Mouse (Mus musculus) stomach, embryonic 14.5 days (tissue): ENCODE measurements at regions not wholly inside any gene's neighbourhood (a gene's known extent, or its start where the extent isn't known, plus 50 kb on each side); places are given as distances from the start of the nearest gene placed in this dataset.
A peak's percentile ranks its signal among the peaks of the same experiment; 100 is the strongest.

Experiments
- ATAC-seq: fragments of 200-750 bp; cut with Nextera tagmentation; 2 replicates; pipeline ENCODE4 v1.8.0; 2017; ENCODE audit warnings: low read depth, moderate TSS enrichment; ENCODE audit not compliant: insufficient number of reproducible peaks, insufficient read depth, low FRiP score
- H3K27ac ChIP-seq: fragments of 300-500 bp; sonication (generic); 2 replicates; pipeline ENCODE4 v1.5.1; 2014; ENCODE audit warnings: mild to moderate bottlenecking, low read length, moderate library complexity, mixed read lengths
- H3K27me3 ChIP-seq: fragments of 300-500 bp; sonication (generic); 2 replicates; pipeline ENCODE4 v1.6.1; 2014; ENCODE audit warnings: low read length, control low read depth, mixed read lengths; ENCODE audit not compliant: control insufficient read depth, insufficient read depth
- H3K36me3 ChIP-seq: fragments of 300-500 bp; sonication (generic); 2 replicates; pipeline ENCODE4 v1.6.1; 2014; ENCODE audit warnings: mild to moderate bottlenecking, control low read depth, low read length, moderate library complexity, mixed read lengths; ENCODE audit not compliant: control insufficient read depth, insufficient read depth
- H3K4me1 ChIP-seq: fragments of 300-500 bp; sonication (generic); 2 replicates; pipeline ENCODE4 v1.6.1; 2014; ENCODE audit warnings: low read length, control low read depth, mixed read lengths; ENCODE audit not compliant: control insufficient read depth, insufficient read depth
- H3K4me2 ChIP-seq: fragments of 300-500 bp; sonication (generic); replicated peaks from 2 replicates; pipeline ENCODE4 v1.6.1; 2014; ENCODE audit warnings: low read depth, low read length, control low read depth
- H3K4me3 ChIP-seq: fragments of 300-500 bp; sonication (generic); 2 replicates; pipeline ENCODE4 v1.5.1; 2014; ENCODE audit warnings: low read depth, low read length, control low read depth
- H3K9ac ChIP-seq: fragments of 300-500 bp; sonication (generic); replicated peaks from 2 replicates; pipeline ENCODE4 v1.6.1; 2014; ENCODE audit warnings: low read depth, mild to moderate bottlenecking, control low read depth, low read length, moderate library complexity, mixed read lengths
- H3K9me3 ChIP-seq: fragments of 300-500 bp; sonication (generic); 2 replicates; pipeline ENCODE4 v1.6.1; 2016; ENCODE audit warnings: low read depth, low read length, control low read depth; ENCODE audit not compliant: control insufficient read depth
- WGBS: fragments of 180-500 bp; shearing (Covaris S2); extraction: QIAGEN DNeasy Blood & Tissue Kit; methylation state at CpG from one replicate; pipeline ENCODE4 v1.1.7; 2014; 5-methylcytosine and 5-hydroxymethylcytosine counted together

DNA sequence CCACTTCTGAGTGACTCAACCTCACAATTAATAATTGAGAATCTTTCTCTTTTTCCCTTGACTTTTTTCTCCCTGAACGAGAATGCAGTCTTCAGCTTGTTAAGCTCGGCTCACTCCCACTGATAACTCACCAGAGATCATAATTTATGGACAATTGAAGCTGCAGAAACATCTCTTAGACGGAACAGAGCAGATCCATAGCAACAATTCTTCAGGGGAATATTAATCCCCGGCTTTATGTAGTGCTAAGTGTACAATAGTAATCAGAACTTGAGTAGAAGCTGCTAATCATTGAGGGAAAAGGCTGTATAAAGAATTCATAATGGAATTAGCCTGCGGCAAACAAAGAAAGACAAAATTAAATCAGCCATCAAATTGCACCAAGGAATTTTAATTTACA is 395.0 kb upstream of the Spred2 start:
- ATAC-seq: no peak
- Histone ChIP-seq H3K4me2 (no peak overlapping the region), H3K27me3 (no peaks in the 10 kb centered on the region), H3K4me3 (no peak overlapping the region), H3K27ac (no peak overlapping the region), H3K4me1 (peaks cover 6% of the 10 kb centered on the region; the same call in 1 of the 2 replicates), H3K36me3 (no peaks in the 10 kb centered on the region), H3K9me3 (no peaks in the 10 kb centered on the region), H3K9ac (no peak overlapping the region)
- 53% methylated on average over 5 of the region's 5 CpGs for WGBS

DNA sequence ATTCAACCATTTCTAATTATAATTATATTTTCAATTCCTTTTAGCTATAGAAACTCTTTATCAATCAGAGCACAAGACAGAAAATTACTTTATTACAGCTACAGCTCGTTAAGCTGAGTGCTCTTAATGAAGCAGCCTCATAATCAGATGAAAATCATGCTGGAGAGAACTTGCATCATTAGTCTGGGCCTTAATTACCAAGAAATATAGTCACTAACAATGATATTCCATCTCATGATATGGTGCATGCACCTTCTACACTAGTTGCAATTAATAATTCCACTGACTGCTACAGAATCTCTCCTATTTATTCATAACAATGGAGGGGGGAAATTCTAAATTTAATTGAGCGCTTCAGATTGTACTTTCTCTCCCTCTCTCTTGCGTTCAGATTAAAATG is 393.5 kb upstream of the Spred2 start:
- Histone ChIP-seq H3K4me1 (peaks cover 6% of the 10 kb centered on the region; the same call in 1 of the 2 replicates), H3K9ac (no peak overlapping the region), H3K27ac (no peak overlapping the region), H3K27me3 (no peaks in the 10 kb centered on the region), H3K9me3 (no peaks in the 10 kb centered on the region), H3K4me2 (no peak overlapping the region), H3K36me3 (no peaks in the 10 kb centered on the region), H3K4me3 (no peak overlapping the region)
- 75% methylated on average over 3 of the region's 3 CpGs for WGBS
- no peak for ATAC-seq

DNA sequence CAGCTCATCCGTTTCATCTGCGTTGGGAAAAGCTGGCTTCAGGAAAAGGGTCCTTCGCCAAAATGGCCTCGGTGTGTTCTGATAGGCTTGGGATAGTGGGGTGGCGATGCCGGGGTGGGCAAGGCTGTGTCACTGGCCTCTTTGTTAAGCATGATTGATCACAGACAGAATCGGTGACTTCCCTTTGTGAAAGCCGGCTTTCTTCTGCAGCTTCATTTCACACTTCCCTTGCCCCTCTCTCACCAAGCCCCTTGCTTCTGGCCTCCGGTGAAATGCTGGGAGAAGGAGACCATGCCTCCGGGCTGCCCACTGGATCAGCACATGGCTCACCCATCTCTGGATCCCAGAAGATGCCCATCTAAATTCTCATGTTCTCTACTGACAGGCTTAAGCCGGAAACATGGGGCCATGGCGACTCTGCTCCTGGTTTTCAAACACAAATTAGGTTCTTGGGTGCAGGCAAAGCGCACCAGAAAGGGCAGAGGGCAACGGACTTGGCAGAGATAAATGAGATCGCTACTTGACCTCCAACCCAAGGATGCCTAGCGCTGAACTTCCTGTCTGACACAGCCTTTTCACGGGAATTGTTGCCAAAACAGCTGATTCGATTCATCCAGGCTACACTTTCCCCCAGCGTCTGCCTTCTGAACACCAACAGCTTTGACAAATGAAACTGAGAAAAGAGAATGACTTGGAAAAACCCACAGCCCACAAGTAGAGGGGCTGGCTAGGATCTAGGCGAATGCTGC is 392.7 kb upstream of the Spred2 start:
- Histone ChIP-seq H3K4me3 (no peak overlapping the region), H3K4me2 (peak overlapping the region; percentile 13; the same call in 1 of the 2 replicates), H3K36me3 (no peaks in the 10 kb centered on the region), H3K4me1 (peaks cover 6% of the 10 kb centered on the region; the same call in 1 of the 2 replicates), H3K9ac (no peak overlapping the region), H3K27me3 (no peaks in the 10 kb centered on the region), H3K27ac (no peak overlapping the region), H3K9me3 (no peaks in the 10 kb centered on the region)
- 22% methylated on average over 20 of the region's 20 CpGs for WGBS
- ATAC-seq: no peak

DNA sequence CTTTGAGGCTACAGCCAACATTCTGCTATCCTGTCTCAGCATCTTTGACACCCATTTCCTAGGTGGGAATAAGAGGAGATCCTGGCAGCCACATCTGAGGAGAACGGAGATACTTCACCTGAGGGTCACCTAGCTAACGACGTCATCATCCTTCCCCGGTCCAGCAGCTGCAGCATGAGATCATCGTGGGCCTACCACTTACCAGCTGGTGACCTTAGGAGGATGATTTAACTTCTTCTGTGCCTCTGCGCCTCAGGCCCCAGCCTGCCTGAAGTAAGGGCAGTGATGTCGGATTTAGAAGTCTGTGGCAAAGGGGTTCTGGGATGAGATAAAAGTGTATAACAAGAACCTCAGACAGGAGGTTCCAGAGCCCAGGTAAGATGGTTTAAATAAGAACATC is 391.3 kb upstream of the Spred2 start:
- Histone ChIP-seq H3K27me3 (no peaks in the 10 kb centered on the region), H3K4me3 (no peak overlapping the region), H3K36me3 (no peaks in the 10 kb centered on the region), H3K9ac (no peak overlapping the region), H3K4me1 (peaks cover 6% of the 10 kb centered on the region; the same call in 1 of the 2 replicates), H3K9me3 (no peaks in the 10 kb centered on the region), H3K27ac (no peak overlapping the region), H3K4me2 (no peak overlapping the region)
- WGBS: 69% methylated on average over 7 of the region's 7 CpGs
- ATAC-seq: no peak

GRCm38 (mm10) chr11:19533701-19534100 is 390.5 kb upstream of the Spred2 start:
- H3K4me2 ChIP-seq: no peak overlapping the region
- no peaks in the 10 kb centered on the region for H3K36me3 ChIP-seq
- 81% methylated on average over 1 of the region's 1 CpGs for WGBS
- no peaks in the 10 kb centered on the region for H3K9me3 ChIP-seq
- no peak overlapping the region for H3K4me3 ChIP-seq
- H3K27ac ChIP-seq: no peak overlapping the region
- H3K4me1 ChIP-seq: peaks cover 6% of the 10 kb centered on the region; the same call in 1 of the 2 replicates
- ATAC-seq: no peak
- H3K27me3 ChIP-seq: no peaks in the 10 kb centered on the region
- H3K9ac ChIP-seq: no peak overlapping the region

GRCm38 (mm10) chr11:19535215-19535614 is 389.0 kb upstream of the Spred2 start:
- H3K4me1 ChIP-seq: peaks cover 6% of the 10 kb centered on the region; the same call in 1 of the 2 replicates
- 90% methylated on average over 1 of the region's 1 CpGs for WGBS

DNA sequence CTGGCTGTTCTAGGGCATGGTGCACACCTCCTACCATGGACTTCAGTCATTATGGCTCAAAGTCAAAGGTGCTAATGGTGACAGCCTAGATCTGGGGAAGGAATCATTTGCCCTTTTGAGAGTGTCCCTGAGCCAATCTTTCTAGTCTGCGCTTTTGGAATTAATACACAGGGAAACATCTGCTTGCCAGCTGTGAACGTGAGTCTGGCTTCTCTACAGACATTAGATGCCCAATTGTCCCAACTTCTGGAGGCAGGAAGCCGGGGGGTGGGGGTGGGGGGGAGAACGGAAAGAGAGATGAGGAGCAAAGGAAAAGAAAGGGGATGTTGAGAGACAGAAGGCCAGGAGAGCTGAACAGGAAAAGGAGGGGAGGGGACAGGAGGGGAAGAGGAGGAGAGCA is 377.9 kb upstream of the Spred2 start:
- Histone ChIP-seq H3K27me3 (no peaks in the 10 kb centered on the region), H3K4me2 (no peak overlapping the region), H3K36me3 (no peaks in the 10 kb centered on the region), H3K4me1 (no peaks in the 10 kb centered on the region), H3K9ac (no peak overlapping the region), H3K9me3 (no peaks in the 10 kb centered on the region), H3K4me3 (no peak overlapping the region), H3K27ac (no peak overlapping the region)
- 46% methylated on average over 4 of the region's 4 CpGs for WGBS
- no peak for ATAC-seq

More at GRCm38 (mm10) chr11:19535215-19535614, 389.0 kb upstream of the Spred2 start:
- no peak overlapping the region for H3K4me3 ChIP-seq
- no peaks in the 10 kb centered on the region for H3K36me3 ChIP-seq
- no peak overlapping the region for H3K4me2 ChIP-seq
- no peak overlapping the region for H3K27ac ChIP-seq
- ATAC-seq: no peak
- no peak overlapping the region for H3K9ac ChIP-seq
- no peaks in the 10 kb centered on the region for H3K9me3 ChIP-seq
- H3K27me3 ChIP-seq: no peaks in the 10 kb centered on the region

- WGBS: 56% methylated on average over 9 of the region's 9 CpGs
Measured at GRCm38 (mm10) chr11:19554316-19554946, 369.7 kb upstream of the Spred2 start.

More at GRCm38 (mm10) chr11:19554316-19554946, 369.7 kb upstream of the Spred2 start:
- ATAC-seq: no peak
- Histone ChIP-seq H3K27me3 (no peaks in the 10 kb centered on the region), H3K9ac (no peak overlapping the region), H3K36me3 (no peaks in the 10 kb centered on the region), H3K9me3 (no peaks in the 10 kb centered on the region), H3K4me3 (no peak overlapping the region), H3K27ac (no peak overlapping the region), H3K4me2 (no peak overlapping the region), H3K4me1 (0 out of 2 replicates have a peak, but pooled peaks cover 2% of the 10 kb centered on the region)
